In genomic region chr7:90054795-90055511, GRCm38 (mm10) we compare ENCODE assay signal across 10 mouse cellular contexts.
DNase-seq lines count a peak whose midpoint lies in the region; ATAC-seq and TF ChIP-seq lines count a peak whose summit lies in the region.
"Had no signal": no experiment of that assay in that cellular context is flagged by ENCODE, and none has a peak within 500 bp of the region (broad histone marks: within the 10 kb centered on the region; RNA-seq: fewer than 3 reads in every experiment).

No protein-coding gene starts in this region.

- H3K9ac ChIP-seq in intestine, postnatal 0 days (ENCODE audit: low read depth, low read length): no peak overlapping the region
- H3K9ac ChIP-seq in forebrain, embryonic 14.5 days (ENCODE audit: low read length): no peak overlapping the region
- H3K9ac ChIP-seq: embryonic facial prominence, embryonic 13.5 days; limb, embryonic 13.5 days had no signal

- H3K27ac ChIP-seq in intestine, postnatal 0 days (ENCODE audit: low read depth, low read length): no peak overlapping the region
- no peak overlapping the region for H3K27ac ChIP-seq in forebrain, embryonic 14.5 days (ENCODE audit: low read depth, low read length)
- H3K27ac ChIP-seq: embryonic facial prominence, embryonic 13.5 days; limb, embryonic 13.5 days had no signal

- no peak for TF ChIP-seq CTCF in intestine, postnatal 0 days (IDR thresholded peaks at IDR 0.05; ENCODE audit: low read depth)

- no peaks in the 10 kb centered on the region for H3K9me3 ChIP-seq in intestine, postnatal 0 days (ENCODE audit: control insufficient read depth)
- H3K9me3 ChIP-seq in forebrain, embryonic 14.5 days (replicated peaks; ENCODE audit: control insufficient read depth, low read length): no peaks in the 10 kb centered on the region
- H3K9me3 ChIP-seq: embryonic facial prominence, embryonic 13.5 days; limb, embryonic 13.5 days had no signal

- 35% methylated on average over 7 of the region's 7 CpGs for WGBS in intestine, postnatal 0 days
- 62% methylated on average over 7 of the region's 7 CpGs for WGBS in forebrain, embryonic 14.5 days

- H3K36me3 ChIP-seq in intestine, postnatal 0 days (ENCODE audit: control insufficient read depth, insufficient read depth): no peaks in the 10 kb centered on the region
- H3K36me3 ChIP-seq in forebrain, embryonic 14.5 days (ENCODE audit: control insufficient read depth, insufficient read depth, low read length): no peaks in the 10 kb centered on the region
- H3K36me3 ChIP-seq: embryonic facial prominence, embryonic 13.5 days; limb, embryonic 13.5 days had no signal

- H3K4me2 ChIP-seq in intestine, postnatal 0 days (replicated peaks; ENCODE audit: low read depth): no peak overlapping the region
- H3K4me2 ChIP-seq in forebrain, embryonic 14.5 days (ENCODE audit: low read length): no peak overlapping the region
- H3K4me2 ChIP-seq: embryonic facial prominence, embryonic 13.5 days; limb, embryonic 13.5 days had no signal

- no peaks in the 10 kb centered on the region for H3K27me3 ChIP-seq in intestine, postnatal 0 days (replicated peaks; ENCODE audit: control insufficient read depth, insufficient read depth, low read length)
- no peaks in the 10 kb centered on the region for H3K27me3 ChIP-seq in forebrain, embryonic 14.5 days (replicated peaks; ENCODE audit: control insufficient read depth, insufficient read depth, low read length)
- H3K27me3 ChIP-seq: embryonic facial prominence, embryonic 13.5 days; limb, embryonic 13.5 days had no signal

- H3K4me3 ChIP-seq in intestine, postnatal 0 days (ENCODE audit: low read depth, low read length): no peak overlapping the region
- H3K4me3 ChIP-seq in forebrain, embryonic 14.5 days (ENCODE audit: low read depth, low read length): no peak overlapping the region
- H3K4me3 ChIP-seq: embryonic facial prominence, embryonic 13.5 days; limb, embryonic 13.5 days had no signal

- peak; percentile 17 for DNase-seq in gastrocnemius, postnatal 14 days
- DNase-seq in gastrocnemius, postnatal 25 days: no peak
- DNase-seq in spleen, adult 18-20 months: peak; percentile 27 to 37
- DNase-seq in spleen, adult 12 weeks (ENCODE audit: low spot score): no peak
- peak; percentile 60 for DNase-seq in spleen, postnatal 36 days (ENCODE audit: low spot score in 2 of 2)
- DNase-seq in forebrain, embryonic 14.5 days (ENCODE audit: low spot score): no peak
- no peak for DNase-seq in lung, postnatal 10 days

- intact Hi-C loops in gastrocnemius, postnatal 14 days (cut with DNase I; ENCODE audit: low total_unique reads): no loop called here

- H3K4me1 ChIP-seq in intestine, postnatal 0 days (replicated peaks; ENCODE audit: control insufficient read depth, insufficient read depth, low read length): peaks cover 3% of the 10 kb centered on the region; the same call in 1 of the 2 replicates
- H3K4me1 ChIP-seq in forebrain, embryonic 14.5 days (ENCODE audit: control insufficient read depth, insufficient read depth, low read length): no peaks in the 10 kb centered on the region

- ATAC-seq in intestine, postnatal 0 days: peak; percentile 37; the same call in 1 of the 2 replicates
- no peak for ATAC-seq in forebrain, embryonic 14.5 days

Comparison
In these comparisons a context has a peak if more than half of its experiments do, and no peak if none do; other contexts are left out.
1. DNase-seq: peak in gastrocnemius, postnatal 14 days (single experiment), spleen, adult 18-20 months (2 of 2) and spleen, postnatal 36 days (2 of 2); none in gastrocnemius, postnatal 25 days (single experiment), spleen, adult 12 weeks (single experiment), forebrain, embryonic 14.5 days (single experiment) and lung, postnatal 10 days (single experiment).